Mouse (Mus musculus) embryonic stem cell, embryonic (primary cell): ENCODE results near the gene Tpte.

Experiments used
- CTCF ChIA-PET, 4 experiments: fragments of 300-600 bp in 2 of 4; fragments of 350-600 bp in 2 of 4; sonication (Branson Sonifier 250); formaldehyde crosslinking; loops; one replicate each; lab custom pipeline; 2022; ENCODE audit warnings: inconsistent platforms in 2 of 4; lab: Charles Lee
- POLR2A ChIA-PET, 4 experiments: fragments of 300-600 bp in 2 of 4; fragments of 350-600 bp in 2 of 4; sonication (Branson Sonifier 250); formaldehyde crosslinking; loops; one replicate each; lab custom pipeline; 2022; ENCODE audit warnings: antibody characterized with exemption in 4 of 4, inconsistent platforms in 1 of 4; lab: Charles Lee

The Tpte gene

DNA sequence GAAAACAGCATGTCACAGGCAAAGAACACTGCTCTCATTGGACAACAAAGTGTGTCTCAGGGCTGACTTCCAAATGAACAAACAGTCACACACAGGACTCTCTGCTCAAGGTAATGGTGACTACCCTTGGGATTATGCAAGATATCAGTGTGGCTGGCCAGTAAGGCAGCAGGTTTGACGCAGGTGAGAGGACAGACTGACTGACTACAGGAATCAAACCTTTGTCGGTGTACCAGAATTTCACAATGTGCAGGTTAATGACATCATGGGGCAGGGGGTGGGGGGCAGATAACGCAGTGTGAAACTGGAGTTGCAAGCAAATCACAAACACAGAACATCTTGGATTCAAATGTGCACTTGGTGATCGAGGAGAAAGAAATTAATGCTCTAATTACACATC is 117.4 kb downstream of the Tpte start:
- ChIA-PET POLR2A (no interaction called here), CTCF (no interaction called here)

DNA sequence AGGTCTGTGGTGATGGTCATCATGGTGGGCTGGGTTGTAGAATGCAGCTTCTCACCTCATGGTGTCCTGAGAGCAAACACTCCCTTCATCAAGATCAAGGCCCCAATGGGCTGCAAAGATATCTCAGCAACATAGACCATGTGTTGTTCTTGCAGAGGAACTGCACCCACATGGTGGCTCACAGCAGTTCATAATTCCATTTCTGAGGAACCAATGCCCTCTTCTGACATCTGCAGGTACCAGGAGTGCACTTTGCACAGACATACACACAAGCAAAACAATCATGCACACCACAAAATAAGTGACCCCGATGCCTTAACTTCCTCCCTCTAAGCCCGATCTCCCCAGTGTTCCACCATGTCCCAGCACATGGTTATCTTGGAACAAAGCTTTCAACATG is 120.0 kb downstream of the Tpte start:
- ChIA-PET CTCF (interaction anchor here in 1 of 4 experiments (0.7 kb wide), 1 partner anchor 319 kb away, joined by 4 read pairs; no protein-coding TSS in a partner anchor), POLR2A (no interaction called here)

DNA sequence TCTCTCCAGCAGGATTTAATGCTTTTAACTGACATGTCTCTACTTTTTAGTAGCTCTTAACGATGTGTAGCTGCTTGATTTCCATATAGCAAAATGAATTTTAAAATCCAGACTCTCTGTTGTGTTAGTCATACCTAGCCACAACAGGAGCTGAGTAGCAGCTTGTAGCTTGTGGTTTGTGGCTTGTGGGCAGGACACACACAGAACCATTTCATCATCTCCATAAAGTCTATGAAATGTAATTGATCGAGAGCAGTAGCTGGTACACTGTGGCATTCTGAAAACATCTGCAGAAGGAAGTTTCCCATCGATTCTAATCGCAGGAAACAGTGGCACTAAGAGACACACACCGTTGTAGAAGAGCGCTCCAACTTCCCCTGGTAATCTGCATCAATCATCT is 122.5 kb downstream of the Tpte start:
- ChIA-PET POLR2A (no interaction called here), CTCF (interaction anchor here in 1 of 4 experiments (0.6 kb wide), 1 partner anchor 10 kb away, joined by 3 read pairs; no protein-coding TSS in a partner anchor)

DNA sequence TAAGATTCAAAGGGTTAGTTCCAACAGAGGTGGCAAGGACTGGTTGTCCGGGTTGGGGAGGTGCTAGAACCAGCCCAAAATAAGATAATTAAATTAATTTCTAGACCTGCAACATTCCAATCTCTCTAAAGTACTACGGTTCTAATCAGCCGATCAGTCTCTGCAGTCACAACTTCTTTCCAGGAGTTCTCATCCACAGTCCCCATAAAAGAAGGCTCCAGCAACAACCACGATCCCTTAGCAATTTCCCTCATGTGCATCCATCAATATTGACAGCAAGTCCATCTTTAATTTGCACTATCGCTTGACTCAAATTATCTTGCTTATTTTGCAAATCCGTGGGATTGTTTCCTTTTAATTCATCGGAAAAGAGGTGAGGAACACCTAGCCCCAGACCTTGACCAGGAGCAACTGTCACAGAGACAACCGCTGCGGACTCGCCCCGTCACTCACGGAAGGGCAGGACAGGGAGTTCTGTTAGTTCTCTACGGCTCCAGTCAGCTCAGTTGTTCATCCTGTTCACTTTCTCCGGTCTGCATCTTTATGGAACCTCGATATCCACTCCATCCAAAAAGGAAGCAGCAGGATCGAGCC is 127.5 kb downstream of the Tpte start:
- ChIA-PET CTCF (interaction anchor here in 3 of 4 experiments (0.6 to 1.6 kb wide), 3 partner anchors 13 to 285 kb away, joined by 3 to 9 read pairs (median 8); no protein-coding TSS in a partner anchor), POLR2A (interaction anchor here (0.6 to 2.8 kb wide), 19 partner anchors 10 to 408 kb away, joined by 3 to 17 read pairs (median 4); partner anchors contain the start of gene Slc25a15 (in 2 of the 4))

DNA sequence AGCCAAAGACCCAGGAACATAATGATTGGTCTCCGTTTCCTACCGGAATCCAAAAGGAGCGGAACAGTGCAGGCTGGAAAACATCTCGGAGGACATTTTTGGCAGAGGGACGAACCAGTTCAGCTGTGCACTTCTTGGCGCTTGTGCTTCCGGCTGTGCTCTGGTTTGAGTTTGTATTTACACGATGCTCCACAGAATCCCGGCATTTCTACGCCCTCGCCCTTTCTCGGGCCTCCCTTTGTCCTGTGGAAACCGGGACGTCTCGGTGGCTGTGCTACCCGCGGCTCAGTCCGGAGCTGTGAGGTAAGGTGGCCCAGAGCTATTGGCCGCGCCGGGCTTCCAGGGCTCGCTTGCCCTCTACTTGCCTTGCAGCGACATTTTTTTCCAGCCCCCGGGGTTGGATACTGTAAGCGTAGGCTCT is 128.1 kb downstream of the Tpte start, which contains the start of gene Mrps31:
Mrps31 (plus strand) TSS at position 80 of the 421 bp plus-strand sequence.
- CTCF ChIA-PET = interaction anchor here in 3 of 4 experiments (0.5 to 1.6 kb wide), 6 partner anchors 13 to 407 kb away, joined by 3 to 9 read pairs (median 6); no protein-coding TSS in a partner anchor

DNA sequence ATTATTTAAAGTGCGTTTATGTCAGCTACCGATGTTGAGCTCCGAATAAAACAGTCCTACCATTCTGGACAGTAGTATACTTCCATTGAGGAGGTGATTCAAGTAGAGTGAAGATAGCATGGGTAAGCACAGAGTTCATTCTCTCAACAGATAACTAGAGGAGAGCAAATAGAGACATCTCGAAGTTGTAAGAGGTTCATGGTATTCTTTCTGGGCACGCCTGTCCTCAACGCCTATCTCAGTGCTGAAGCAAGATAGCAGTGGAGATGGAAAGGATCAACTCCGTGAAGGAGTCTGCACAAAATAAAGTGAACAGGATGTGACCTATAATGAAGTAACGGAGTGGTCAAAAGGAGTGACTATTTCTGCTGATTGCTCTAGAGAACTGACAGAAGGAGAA is 128.7 kb downstream of the Tpte start:
- POLR2A ChIA-PET = interaction anchor here in 3 of 4 experiments (0.7 to 2.8 kb wide), 13 partner anchors 9 to 407 kb away, joined by 3 to 17 read pairs (median 4); partner anchors contain the start of gene Slc25a15 (in 2 of the 3)
- CTCF ChIA-PET = interaction anchor here in 3 of 4 experiments (0.5 to 1.6 kb wide), 5 partner anchors 12 to 407 kb away, joined by 3 to 8 read pairs (median 5); no protein-coding TSS in a partner anchor

More for the DNA sequence above, 128.1 kb downstream of the Tpte start, which contains the start of gene Mrps31:
- POLR2A ChIA-PET = interaction anchor here (0.6 to 2.8 kb wide), 19 partner anchors 10 to 408 kb away, joined by 3 to 17 read pairs (median 4); partner anchors contain the start of gene Slc25a15 (in 2 of the 4)
